Mouse (Mus musculus): ENCODE data around the gene Fig4.
A peak's percentile ranks its signal among the peaks of the same experiment; 100 is the strongest.

Gene Fig4

GRCm38 (mm10) chr10:41261218-41261617 is 41.8 kb downstream of the Fig4 start:
- DNase-seq (ENCODE audit: low spot score in 2 of 2) = no peak

- no peak for DNase-seq (ENCODE audit: low spot score in 2 of 2)
Observed at GRCm38 (mm10) chr10:41260243-41261006, 42.6 kb downstream of the Fig4 start.

- DNase-seq (ENCODE audit: low spot score in 2 of 2) = no peak
Observed at GRCm38 (mm10) chr10:41250749-41251065, 52.4 kb downstream of the Fig4 start.

- no peak for DNase-seq (ENCODE audit: low spot score in 2 of 2)
Observed at GRCm38 (mm10) chr10:41250045-41250748, 52.9 kb downstream of the Fig4 start.

GRCm38 (mm10) chr10:41249006-41249659 is 53.9 kb downstream of the Fig4 start:
- DNase-seq (ENCODE audit: low spot score in 2 of 2) = no peak

GRCm38 (mm10) chr10:41247800-41248473 is 55.1 kb downstream of the Fig4 start:
- no peak for DNase-seq (ENCODE audit: low spot score in 2 of 2)

- no peak for DNase-seq (ENCODE audit: low spot score in 2 of 2)
Observed at GRCm38 (mm10) chr10:41246111-41246510, 56.9 kb downstream of the Fig4 start.

- no peak for DNase-seq (ENCODE audit: low spot score in 2 of 2)
Observed at GRCm38 (mm10) chr10:41245477-41245876, 57.6 kb downstream of the Fig4 start.

GRCm38 (mm10) chr10:41245028-41245427 is 58.0 kb downstream of the Fig4 start:
- DNase-seq (ENCODE audit: low spot score in 2 of 2) = no peak

- DNase-seq (ENCODE audit: low spot score in 2 of 2) = no peak
Observed at GRCm38 (mm10) chr10:41243930-41244329, 59.1 kb downstream of the Fig4 start.

- DNase-seq (ENCODE audit: low spot score in 2 of 2) = no peak
Observed at GRCm38 (mm10) chr10:41241558-41242242, 61.4 kb downstream of the Fig4 start.

- no peak for DNase-seq (ENCODE audit: low spot score in 2 of 2)
Observed at GRCm38 (mm10) chr10:41241080-41241479, 62.0 kb downstream of the Fig4 start.

- DNase-seq (ENCODE audit: low spot score in 2 of 2) = no peak
Observed at GRCm38 (mm10) chr10:41236020-41236419, 67.0 kb downstream of the Fig4 start.

- DNase-seq (ENCODE audit: low spot score in 2 of 2) = no peak
Observed at GRCm38 (mm10) chr10:41235584-41235983, 67.5 kb downstream of the Fig4 start.

- DNase-seq (ENCODE audit: low spot score in 2 of 2) = no peak
Observed at GRCm38 (mm10) chr10:41235159-41235558, 67.9 kb downstream of the Fig4 start.

- no peak for DNase-seq (ENCODE audit: low spot score in 2 of 2)
Observed at GRCm38 (mm10) chr10:41234552-41234951, 68.5 kb downstream of the Fig4 start.

GRCm38 (mm10) chr10:41233140-41233539 is 69.9 kb downstream of the Fig4 start:
- DNase-seq (ENCODE audit: low spot score in 2 of 2) = no peak

GRCm38 (mm10) chr10:41231163-41231835 is 71.8 kb downstream of the Fig4 start:
- peak in 1 of 2 experiments; percentile 36 for DNase-seq (ENCODE audit: low spot score in 2 of 2)

- no peak for DNase-seq (ENCODE audit: low spot score in 2 of 2)
Observed at GRCm38 (mm10) chr10:41227626-41228025, 75.4 kb downstream of the Fig4 start.

- no peak for DNase-seq (ENCODE audit: low spot score in 2 of 2)
Observed at GRCm38 (mm10) chr10:41223499-41223898, 79.6 kb downstream of the Fig4 start.

- DNase-seq (ENCODE audit: low spot score in 2 of 2) = no peak
Observed at GRCm38 (mm10) chr10:41221204-41221603, 81.9 kb downstream of the Fig4 start.

Data from right cerebral cortex, postnatal 36 days (tissue).